Mouse (Mus musculus) E14TG2a.4 (cell line): Measurements from ENCODE around the gene Gm49450.

Experiments used
- CTCF ChIP-seq: conservative IDR thresholded peaks from 2 replicates; pipeline ENCODE4 v1.5.1; 2014; ENCODE audit warnings: low read length
- NANOG ChIP-seq: IDR thresholded peaks from 2 replicates; pipeline ENCODE4 v1.6.1; 2014; ENCODE audit warnings: borderline replicate concordance, low read length, mixed read lengths
- POU5F1 ChIP-seq: IDR thresholded peaks from 2 replicates; pipeline ENCODE4 v1.6.1; 2014; ENCODE audit warnings: low read length, borderline replicate concordance

GRCm38 (mm10) chr15:98994957-98995520 lies 41.7 kb upstream of the Gm49450 start:
- no peak for TF ChIP-seq CTCF
- TF ChIP-seq POU5F1, result no peak
- no peak for TF ChIP-seq NANOG
